Mouse (Mus musculus) ovary, postnatal 36 days (tissue): ENCODE measurements around the gene Eya2.

ENCODE experiments used
- DNase-seq: peaks from one replicate; pipeline ENCODE4 v3.0.0; 2022; ENCODE audit warnings: low spot score, mixed read lengths

Eya2 gene

GRCm38 (mm10) chr2:165593763-165594162, 1.1 kb upstream of the Eya2 start:
- no peak for DNase-seq

GRCm38 (mm10) chr2:165595676-165596070, 841 bp downstream of the Eya2 start:
- DNase-seq: no peak

GRCm38 (mm10) chr2:165596141-165596540, 1.3 kb downstream of the Eya2 start:
- DNase-seq: no peak

GRCm38 (mm10) chr2:165597536-165597935, 2.7 kb downstream of the Eya2 start:
- DNase-seq: no peak

GRCm38 (mm10) chr2:165598139-165598538, 3.3 kb downstream of the Eya2 start:
- no peak for DNase-seq

GRCm38 (mm10) chr2:165599566-165599965, 4.7 kb downstream of the Eya2 start:
- DNase-seq: no peak

- DNase-seq: no peak
Measured at GRCm38 (mm10) chr2:165600926-165601325, 6.1 kb downstream of the Eya2 start.

GRCm38 (mm10) chr2:165601605-165602004, 6.8 kb downstream of the Eya2 start:
- DNase-seq: no peak

- no peak for DNase-seq
Measured at GRCm38 (mm10) chr2:165603775-165604174, 8.9 kb downstream of the Eya2 start.

- no peak for DNase-seq
Measured at GRCm38 (mm10) chr2:165611551-165612253, 16.9 kb downstream of the Eya2 start.

GRCm38 (mm10) chr2:165613741-165614339, 19.0 kb downstream of the Eya2 start:
- DNase-seq: no peak

GRCm38 (mm10) chr2:165621488-165621887, 26.7 kb downstream of the Eya2 start:
- no peak for DNase-seq

- no peak for DNase-seq
Measured at GRCm38 (mm10) chr2:165622596-165622995, 27.8 kb downstream of the Eya2 start.

GRCm38 (mm10) chr2:165626826-165627225, 32.0 kb downstream of the Eya2 start:
- DNase-seq: no peak

GRCm38 (mm10) chr2:165627974-165628373, 33.1 kb downstream of the Eya2 start:
- no peak for DNase-seq

- no peak for DNase-seq
Measured at GRCm38 (mm10) chr2:165629900-165630299, 35.1 kb downstream of the Eya2 start.

- DNase-seq: no peak
Measured at GRCm38 (mm10) chr2:165633011-165633785, 38.4 kb downstream of the Eya2 start.

- peak; percentile 53 for DNase-seq
Measured at GRCm38 (mm10) chr2:165634481-165634880, 39.6 kb downstream of the Eya2 start.

- no peak for DNase-seq
Measured at GRCm38 (mm10) chr2:165639075-165639755, 44.4 kb downstream of the Eya2 start.

- DNase-seq: peak; percentile 64
Measured at GRCm38 (mm10) chr2:165641909-165642505, 47.2 kb downstream of the Eya2 start.

GRCm38 (mm10) chr2:165643596-165643995, 48.8 kb downstream of the Eya2 start:
- DNase-seq: no peak

- peak; percentile 62 for DNase-seq
Measured at GRCm38 (mm10) chr2:165644057-165644456, 49.2 kb downstream of the Eya2 start.
